Mouse (Mus musculus) thymus, postnatal 14 days (tissue): ENCODE results near the gene Vmn1r167.
"Not testable (repeated sequence)": the region's sequence is repeated elsewhere in the genome, so short reads cannot be mapped to it uniquely, and the experiment has no call there.

Source experiments
- DNase-seq: peaks from one replicate; pipeline ENCODE4 v3.0.0; 2021

Gene Vmn1r167

GRCm38 (mm10) chr7:23507106-23507505, at the start of gene Vmn1r167:
TSS of gene Vmn1r167 (minus strand) at chr7:23507206.
- DNase-seq, result not testable (repeated sequence)

- DNase-seq, result not testable (repeated sequence)
These were observed 32.4 kb upstream of the Vmn1r167 start, which contains the start of gene Vmn1r168 for GRCm38 (mm10) chr7:23539432-23539831. TSS of gene Vmn1r168 (plus strand) at chr7:23539732.

DNA sequence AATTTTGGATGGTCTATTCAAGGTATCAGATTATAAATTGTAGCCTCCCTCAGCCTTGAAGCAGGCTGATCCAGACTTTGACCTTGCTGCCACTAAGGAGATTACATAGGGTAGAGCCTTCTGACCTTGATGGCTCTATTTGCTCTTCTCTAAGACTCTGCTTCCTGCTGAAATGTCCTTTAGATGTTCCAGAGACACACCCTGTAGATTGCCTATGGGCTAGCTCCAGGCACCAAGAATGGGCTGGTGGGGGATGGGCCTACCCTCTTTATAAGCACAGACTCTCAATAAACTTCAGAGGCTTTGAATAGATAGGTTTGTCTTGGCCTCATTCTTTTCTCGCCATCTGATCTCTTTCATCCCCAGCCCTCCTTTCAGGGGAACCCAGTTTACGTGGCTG, 34.1 kb downstream of the Vmn1r167 start:
- not testable (repeated sequence) for DNase-seq

DNA sequence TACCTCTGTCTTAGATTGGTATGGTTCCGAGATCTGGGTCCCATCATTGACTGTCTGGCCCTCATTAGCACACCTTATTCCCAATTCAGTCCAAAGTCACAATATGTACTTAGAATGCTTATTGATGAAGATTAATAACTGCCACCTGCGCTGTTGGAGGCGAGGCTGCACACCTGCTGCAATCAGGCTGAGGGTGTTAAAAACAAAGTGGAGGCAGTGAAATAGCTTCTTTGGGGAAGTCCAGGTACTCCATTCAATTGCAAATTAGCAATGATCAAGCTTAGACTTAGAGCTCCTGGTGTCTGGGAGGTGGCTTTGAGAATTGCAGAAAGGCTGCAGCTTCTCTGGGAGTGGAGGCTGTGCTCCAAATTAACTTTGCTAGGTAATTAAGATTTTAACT, 36.2 kb downstream of the Vmn1r167 start:
- DNase-seq, result not testable (repeated sequence)

DNA sequence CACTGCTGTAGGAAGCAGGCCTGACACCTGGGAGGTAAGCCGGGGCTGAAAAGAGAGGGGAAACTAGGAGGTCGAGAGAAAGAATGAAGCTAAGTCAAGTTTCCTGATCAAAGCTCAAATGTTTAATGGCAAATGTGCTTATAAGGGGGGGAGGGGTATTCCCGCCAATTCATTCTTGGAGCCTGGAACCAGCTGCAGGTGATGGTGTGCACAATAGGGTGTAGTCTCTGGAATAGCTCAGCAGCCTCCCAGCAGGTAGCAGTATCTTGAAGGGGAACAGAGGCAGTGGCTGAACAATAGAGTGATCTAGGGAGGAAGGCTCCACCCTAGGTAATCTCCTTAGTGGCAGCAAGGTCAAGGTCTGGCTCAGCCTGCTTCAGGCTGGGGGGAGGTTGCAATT, 36.8 kb downstream of the Vmn1r167 start:
- not testable (repeated sequence) for DNase-seq
